Mouse (Mus musculus): ENCODE results near the gene Prom2.

The Prom2 gene

GRCm38 (mm10) chr2:127484476-127485170 lies 56.6 kb downstream of the Prom2 start:
- DNase-seq (ENCODE audit: low read depth, low spot score), result no peak

DNA sequence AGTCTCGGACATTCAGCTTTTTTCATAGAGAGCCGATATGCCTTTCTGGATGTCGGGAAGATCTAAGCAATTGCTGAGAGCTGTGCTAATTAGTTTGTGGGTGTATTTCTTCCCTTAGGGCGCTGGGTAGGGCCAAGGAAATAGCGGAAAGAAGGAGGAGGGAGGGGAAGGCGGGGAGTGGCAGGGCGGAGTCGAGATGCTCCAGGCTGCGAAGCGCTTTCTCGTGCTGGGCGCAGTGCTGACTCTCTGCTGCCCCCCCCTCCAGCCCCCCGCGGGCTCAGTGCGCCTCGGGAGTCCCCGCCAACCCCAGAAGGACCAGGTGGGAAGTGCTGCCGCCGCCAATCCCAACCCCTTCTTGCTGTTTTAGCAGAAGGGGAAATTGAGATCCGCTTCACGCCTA lies 58.3 kb downstream of the Prom2 start:
- no peak for DNase-seq (ENCODE audit: low read depth, low spot score)

DNA sequence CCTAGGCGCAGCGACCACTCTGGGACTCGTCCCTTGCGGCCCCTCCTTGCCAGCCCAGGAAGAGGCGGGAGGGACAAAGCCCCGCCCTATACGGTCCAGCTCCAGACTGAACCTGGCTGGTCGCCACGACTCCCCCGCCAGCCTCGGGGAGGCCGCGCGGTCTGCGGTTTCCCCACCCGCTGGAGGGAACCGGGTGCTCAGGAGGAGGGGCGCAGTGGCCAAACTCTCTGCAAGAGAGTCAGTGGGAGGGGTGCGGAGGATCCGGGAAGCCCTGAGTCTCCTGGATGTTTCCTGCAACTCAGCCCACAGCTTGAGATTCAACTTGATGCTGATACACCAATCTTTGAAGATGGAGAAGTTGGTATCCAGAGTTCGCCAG lies 58.7 kb downstream of the Prom2 start:
- DNase-seq (ENCODE audit: low read depth, low spot score), result no peak

- DNase-seq (ENCODE audit: low read depth, low spot score), result no peak
These were observed 59.3 kb downstream of the Prom2 start for GRCm38 (mm10) chr2:127481841-127482532.

GRCm38 (mm10) chr2:127479763-127480162 lies 61.5 kb downstream of the Prom2 start:
- DNase-seq (ENCODE audit: low read depth, low spot score), result no peak

GRCm38 (mm10) chr2:127479210-127479609 lies 62.1 kb downstream of the Prom2 start:
- DNase-seq (ENCODE audit: low read depth, low spot score), result no peak
